ENCODE assay signal across 11 mouse cellular contexts in genomic region chr9:35340811-35341210, GRCm38 (mm10).
DNase-seq lines count a peak whose midpoint lies in the region; ATAC-seq and TF ChIP-seq lines count a peak whose summit lies in the region.
"Had no signal": no experiment of that assay in that cellular context is flagged by ENCODE, and none has a peak within 500 bp of the region (broad histone marks: within the 10 kb centered on the region; RNA-seq: fewer than 3 reads in every experiment).

No protein-coding gene starts in this region.

- intact Hi-C loops in gastrocnemius, postnatal 14 days (cut with DNase I; ENCODE audit: low total_unique reads): no loop called here

- no peak for TF ChIP-seq EP300 in liver, postnatal 0 days (IDR thresholded peaks at IDR 0.05; ENCODE audit: low read depth)

- peaks cover 4% of the 10 kb centered on the region for H3K4me1 ChIP-seq in liver, postnatal 0 days (ENCODE audit: insufficient read depth)
- H3K4me1 ChIP-seq in liver, embryonic 11.5 days (replicated peaks; ENCODE audit: control insufficient read depth, insufficient read depth, low read length): 0 out of 2 replicates have a peak, but pooled peaks cover 3% of the 10 kb centered on the region
- H3K4me1 ChIP-seq in brown adipose tissue, adult 24 weeks (ENCODE audit: control insufficient read depth, insufficient read depth, insufficient read length, low read length): peaks cover 33% of the 10 kb centered on the region
- H3K4me1 ChIP-seq in limb, embryonic 12.5 days (replicated peaks): peaks cover 81% of the 10 kb centered on the region

- H3K9ac ChIP-seq in liver, postnatal 0 days (replicated peaks): no peak overlapping the region
- H3K9ac ChIP-seq in liver, embryonic 11.5 days (ENCODE audit: low read depth, low read length): no peak overlapping the region
- H3K9ac ChIP-seq in limb, embryonic 12.5 days (replicated peaks): no peak overlapping the region

- H3K36me3 ChIP-seq in liver, postnatal 0 days (replicated peaks; ENCODE audit: insufficient read depth, low read length): no peaks in the 10 kb centered on the region
- no peaks in the 10 kb centered on the region for H3K36me3 ChIP-seq in liver, embryonic 11.5 days (ENCODE audit: control insufficient read depth, insufficient read depth, low read length)
- no peaks in the 10 kb centered on the region for H3K36me3 ChIP-seq in limb, embryonic 12.5 days

- ATAC-seq in liver, postnatal 0 days: peak; percentile 51; the same call in 1 of the 2 replicates
- ATAC-seq in liver, embryonic 11.5 days (replicated peaks; ENCODE audit: low FRiP score): no peak
- peak; percentile 55 for ATAC-seq in limb, embryonic 12.5 days (ENCODE audit: insufficient number of reproducible peaks, insufficient read depth, low FRiP score, low TSS enrichment, low read depth)
- ATAC-seq in CD4-positive, CD25-positive, alpha-beta regulatory T cell, adult 4 months: no peak

- no peak overlapping the region for H3K27ac ChIP-seq in liver, postnatal 0 days (ENCODE audit: low read depth)
- H3K27ac ChIP-seq in liver, embryonic 11.5 days (ENCODE audit: low read depth, low read length): no peak overlapping the region
- H3K27ac ChIP-seq in brown adipose tissue, adult 24 weeks (replicated peaks; ENCODE audit: low read depth, low read length): peak overlapping the region; percentile 86
- H3K27ac ChIP-seq in limb, embryonic 12.5 days: peak overlapping the region; percentile 94
- H3K27ac ChIP-seq: kidney, postnatal 0 days had no signal

- TF ChIP-seq CTCF in liver, postnatal 0 days (IDR thresholded peaks at IDR 0.05; ENCODE audit: low read depth): no peak

- H3K4me3 ChIP-seq in liver, postnatal 0 days (ENCODE audit: low read depth, low read length): no peak overlapping the region
- H3K4me3 ChIP-seq in liver, embryonic 11.5 days (ENCODE audit: low read depth, low read length): no peak overlapping the region
- no peak overlapping the region for H3K4me3 ChIP-seq in brown adipose tissue, adult 24 weeks (ENCODE audit: insufficient read depth, low read depth, low read length)
- no peak overlapping the region for H3K4me3 ChIP-seq in limb, embryonic 12.5 days (replicated peaks)

- no peak overlapping the region for H3K4me2 ChIP-seq in liver, postnatal 0 days (ENCODE audit: low read depth, low read length)
- H3K4me2 ChIP-seq in liver, embryonic 11.5 days: no peak overlapping the region
- H3K4me2 ChIP-seq in limb, embryonic 12.5 days: peak overlapping the region; percentile 7; the same call in 1 of the 2 replicates

- 36% methylated on average over 3 of the region's 3 CpGs for WGBS in liver, postnatal 0 days (ENCODE audit: insufficient replicate concordance)
- 46% methylated on average over 3 of the region's 3 CpGs for WGBS in liver, embryonic 11.5 days
- 16% methylated on average over 3 of the region's 3 CpGs for WGBS in limb, embryonic 12.5 days

- H3K9me3 ChIP-seq in liver, postnatal 0 days (ENCODE audit: low read length): no peaks in the 10 kb centered on the region
- no peaks in the 10 kb centered on the region for H3K9me3 ChIP-seq in liver, embryonic 11.5 days (ENCODE audit: control insufficient read depth, low read length)
- no peaks in the 10 kb centered on the region for H3K9me3 ChIP-seq in limb, embryonic 12.5 days

- H3K27me3 ChIP-seq in liver, postnatal 0 days (ENCODE audit: insufficient read depth, low read length): no peaks in the 10 kb centered on the region
- no peaks in the 10 kb centered on the region for H3K27me3 ChIP-seq in liver, embryonic 11.5 days (replicated peaks; ENCODE audit: control insufficient read depth, insufficient read depth, low read length)
- H3K27me3 ChIP-seq in limb, embryonic 12.5 days: no peaks in the 10 kb centered on the region

- peak; percentile 33 for DNase-seq in liver, postnatal 0 days
- no peak for DNase-seq in liver, embryonic 11.5 days (ENCODE audit: low spot score)
- DNase-seq in gastrocnemius, postnatal 14 days: peak; percentile 61
- DNase-seq in frontal cortex, postnatal 36 days (ENCODE audit: low spot score in 2 of 2): no peak
- no peak for DNase-seq in embryo, embryonic 11 days
- DNase-seq: adrenal gland, adult 8-10 months; cerebellum, adult 8-10 months had no signal

Comparison
In these comparisons a context has a peak if more than half of its experiments do, and no peak if none do; other contexts are left out.
1. ATAC-seq: peak in liver, postnatal 0 days (single experiment) and limb, embryonic 12.5 days (single experiment); none in liver, embryonic 11.5 days (single experiment) and CD4-positive, CD25-positive, alpha-beta regulatory T cell, adult 4 months (single experiment).
2. DNase-seq: peak in liver, postnatal 0 days (single experiment) and gastrocnemius, postnatal 14 days (single experiment); none in liver, embryonic 11.5 days (single experiment), frontal cortex, postnatal 36 days (0 of 2) and embryo, embryonic 11 days (single experiment).
3. H3K27ac ChIP-seq: peak in brown adipose tissue, adult 24 weeks (single experiment) and limb, embryonic 12.5 days (single experiment); none in liver, postnatal 0 days (single experiment) and liver, embryonic 11.5 days (single experiment).